9 mouse cellular contexts compared by ENCODE assay signal in the genomic region with DNA sequence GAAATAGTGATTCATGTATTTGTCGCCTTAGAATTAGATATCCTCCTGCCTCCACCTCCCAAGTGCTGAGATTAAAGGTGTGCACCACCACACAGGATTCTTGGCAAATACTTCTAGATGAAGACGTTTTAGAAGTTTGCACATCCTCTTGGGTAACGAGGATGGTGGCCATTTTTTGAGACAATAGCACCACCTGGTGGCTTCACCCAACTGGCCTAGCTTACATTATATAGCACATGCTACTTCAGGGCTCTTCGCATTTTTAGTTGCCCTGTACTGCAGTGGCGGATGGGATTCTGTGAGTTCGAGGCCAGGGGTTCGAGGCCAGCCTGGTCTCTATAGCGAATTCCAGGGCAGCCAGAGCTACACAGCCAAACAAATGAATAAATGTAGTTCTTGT. TPM values are rescaled to one million over a fixed set of nuclear protein-coding genes. Genes with fewer than 3 reads are reported as not detected.
DNase-seq lines count a peak whose midpoint lies in the region; ATAC-seq and TF ChIP-seq lines count a peak whose summit lies in the region.
"Had no signal": no experiment of that assay in that cellular context is flagged by ENCODE, and none has a peak within 500 bp of the region (broad histone marks: within the 10 kb centered on the region; RNA-seq: fewer than 3 reads in every experiment).

No protein-coding gene starts in this region.

- H3K27me3 ChIP-seq in forebrain, embryonic 14.5 days (replicated peaks; ENCODE audit: control insufficient read depth, insufficient read depth, low read length): no peaks in the 10 kb centered on the region

- no peaks in the 10 kb centered on the region for H3K36me3 ChIP-seq in forebrain, embryonic 14.5 days (ENCODE audit: control insufficient read depth, insufficient read depth, low read length)
- H3K36me3 ChIP-seq: heart, embryonic 13.5 days had no signal

- peak; percentile 88 for TF ChIP-seq CTCF in layer of hippocampus, adult 2 months (conservative IDR thresholded peaks at IDR 0.05)
- peak; percentile 55; the same call in 1 of the 2 replicates for TF ChIP-seq CTCF in lung, adult 2 months (IDR thresholded peaks at IDR 0.05; ENCODE audit: insufficient read depth, low read length)
- 0 out of 2 replicates have a peak, but pooled peaks have one; percentile 10 for TF ChIP-seq CTCF in olfactory bulb, adult 2 months (IDR thresholded peaks at IDR 0.05; ENCODE audit: insufficient read depth, low read depth, low read length)

- DNase-seq in ES-CJ7 (ENCODE audit: low read depth, low spot score): peak; percentile 88
- DNase-seq in c-Kit-positive CD71-positive TER-119-positive erythroid progenitor cells, embryonic 14.5 days (ENCODE audit: low spot score): peak; percentile 80
- peak; percentile 86 for DNase-seq in forebrain, embryonic 14.5 days (ENCODE audit: low spot score)
- peak; percentile 44 to 83 for DNase-seq in layer of hippocampus, adult 2 months (ENCODE audit: low spot score in 2 of 2)
- DNase-seq in lung, adult 2 months: peak; percentile 73
- peak; percentile 27 for DNase-seq in testis, postnatal 14 days (ENCODE audit: low spot score)

- no peaks in the 10 kb centered on the region for H3K4me1 ChIP-seq in forebrain, embryonic 14.5 days (ENCODE audit: control insufficient read depth, insufficient read depth, low read length)
- no peaks in the 10 kb centered on the region for H3K4me1 ChIP-seq in lung, adult 2 months (ENCODE audit: control insufficient read depth, insufficient read depth, low read length)
- 0 out of 2 replicates have a peak, but pooled peaks cover 5% of the 10 kb centered on the region for H3K4me1 ChIP-seq in olfactory bulb, adult 2 months (ENCODE audit: control insufficient read depth, insufficient read depth, low read length)
- H3K4me1 ChIP-seq: heart, embryonic 13.5 days had no signal

- H3K4me2 ChIP-seq in forebrain, embryonic 14.5 days (ENCODE audit: low read length): no peak overlapping the region
- H3K4me2 ChIP-seq: heart, embryonic 13.5 days had no signal

- no peak overlapping the region for H3K27ac ChIP-seq in forebrain, embryonic 14.5 days (ENCODE audit: low read depth, low read length)
- H3K27ac ChIP-seq in layer of hippocampus, adult 2 months: no peak overlapping the region
- H3K27ac ChIP-seq in olfactory bulb, adult 2 months (ENCODE audit: insufficient read depth, low read depth, low read length): no peak overlapping the region
- H3K27ac ChIP-seq: heart, embryonic 13.5 days had no signal

- no peak overlapping the region for H3K4me3 ChIP-seq in forebrain, embryonic 14.5 days (ENCODE audit: low read depth, low read length)
- H3K4me3 ChIP-seq in layer of hippocampus, adult 2 months: no peak overlapping the region
- H3K4me3 ChIP-seq in lung, adult 2 months (replicated peaks; ENCODE audit: extremely low read depth, low read depth, low read length): no peak overlapping the region
- H3K4me3 ChIP-seq in olfactory bulb, adult 2 months (ENCODE audit: insufficient read depth, low read depth, low read length): no peak overlapping the region
- H3K4me3 ChIP-seq: heart, embryonic 13.5 days had no signal

- peak; percentile 75 for ATAC-seq in forebrain, embryonic 14.5 days
- peak; percentile 55 to 72; a peak in 3 of 4 replicates for ATAC-seq in hematopoietic stem cell, adult 5-6 weeks (replicated peaks in 1 of 2; ENCODE audit: insufficient read depth in 1 of 2, low FRiP score in 2 of 2, low TSS enrichment in 1 of 2, low read depth in 1 of 2, poor library complexity in 2 of 2, severe bottlenecking in 2 of 2)

- no peak overlapping the region for H3K9ac ChIP-seq in forebrain, embryonic 14.5 days (ENCODE audit: low read length)
- H3K9ac ChIP-seq: heart, embryonic 13.5 days had no signal

- TF ChIP-seq POLR2A in lung, adult 2 months (IDR thresholded peaks at IDR 0.05; ENCODE audit: borderline replicate concordance, extremely low read depth, low read depth, low read length): no peak
- TF ChIP-seq POLR2A in olfactory bulb, adult 2 months (IDR thresholded peaks at IDR 0.05; ENCODE audit: insufficient read depth, low read depth, low read length): no peak

- no peaks in the 10 kb centered on the region for H3K9me3 ChIP-seq in forebrain, embryonic 14.5 days (replicated peaks; ENCODE audit: control insufficient read depth, low read length)
- H3K9me3 ChIP-seq: heart, embryonic 13.5 days had no signal

- 38% methylated on average over 8 of the region's 8 CpGs for WGBS in forebrain, embryonic 14.5 days
- WGBS in lung, adult 2 months: 18% methylated on average over 8 of the region's 8 CpGs
- WGBS in olfactory bulb, adult 2 months: 30% methylated on average over 8 of the region's 8 CpGs

RNA-seq across cellular contexts. Expression of a gene that starts 44.1 kb away (rescaled TPM):
- polyA plus RNA-seq in forebrain, embryonic 14.5 days (2014; fragmentation: Nextera tagmentation; extraction: Ambion mirVana): 99.7 and 110 TPM in 2 replicates
- 144 and 155 TPM in 2 replicates for total RNA-seq in hematopoietic stem cell, adult 5-6 weeks (2017)
- total RNA-seq in layer of hippocampus, adult 2 months (2021): 10 to 100 TPM; 23.3 to 24.7 TPM
- polyA plus RNA-seq in lung, adult 2 months (2012; rRNA removed): 35.2 and 52.8 TPM in 2 replicates
- polyA plus RNA-seq in olfactory bulb, adult 2 months (2012; ENCODE audit: insufficient read depth, insufficient read length, low replicate concordance, missing spikeins): not detected in 2 replicates

RNA-seq across cellular contexts. Expression of a gene that starts 59.2 kb away (rescaled TPM):
- 27.1 and 34.4 TPM in 2 replicates for polyA plus RNA-seq in forebrain, embryonic 14.5 days (2014; fragmentation: Nextera tagmentation; extraction: Ambion mirVana)
- total RNA-seq in hematopoietic stem cell, adult 5-6 weeks (2017): 17.1 and 23.7 TPM in 2 replicates
- 10 to 100 TPM; 20.1 to 20.3 TPM for total RNA-seq in layer of hippocampus, adult 2 months (2021)
- 7.8 and 8.6 TPM in 2 replicates for polyA plus RNA-seq in lung, adult 2 months (2012; rRNA removed)
- 144 TPM in 1 of 2 replicates, not detected in the other for polyA plus RNA-seq in olfactory bulb, adult 2 months (2012; ENCODE audit: insufficient read depth, insufficient read length, low replicate concordance, missing spikeins)

RNA-seq across cellular contexts. Expression of a gene that starts 59.5 kb away (rescaled TPM):
- 6.4 and 8.6 TPM in 2 replicates for polyA plus RNA-seq in forebrain, embryonic 14.5 days (2014; fragmentation: Nextera tagmentation; extraction: Ambion mirVana)
- 1.5 and 16.3 TPM in 2 replicates for total RNA-seq in hematopoietic stem cell, adult 5-6 weeks (2017)
- 10 to 100 TPM; 11.0 to 13.7 TPM for total RNA-seq in layer of hippocampus, adult 2 months (2021)
- polyA plus RNA-seq in lung, adult 2 months (2012; rRNA removed): 20.5 and 26.7 TPM in 2 replicates
- polyA plus RNA-seq in olfactory bulb, adult 2 months (2012; ENCODE audit: insufficient read depth, insufficient read length, low replicate concordance, missing spikeins): not detected in 2 replicates

Comparison
In these comparisons a context has a peak if more than half of its experiments do, and no peak if none do; other contexts are left out.
1. DNase-seq: peak in every context shown above with its lines; median percentile 88 in ES-CJ7; 86 in forebrain, embryonic 14.5 days; 80 in c-Kit-positive CD71-positive TER-119-positive erythroid progenitor cells, embryonic 14.5 days; 73 in lung, adult 2 months; 64 in layer of hippocampus, adult 2 months; 27 in testis, postnatal 14 days.
2. CTCF ChIP-seq: peak in every context shown above with its lines; median percentile 88 in layer of hippocampus, adult 2 months; 55 in lung, adult 2 months; 10 in olfactory bulb, adult 2 months.